Mouse (Mus musculus) layer of hippocampus, postnatal 36 days (tissue): ENCODE measurements around the gene Anln. TPM values are rescaled to one million over a fixed set of nuclear protein-coding genes. Genes with fewer than 3 reads are reported as not detected.

Experiments used
- DNase-seq, 2 experiments: peaks; one replicate each; pipeline ENCODE4 v3.0.0; 2022
- total RNA-seq, 2 experiments: library from RNA; stranded (reverse); gene quantifications; 2 replicates each; pipeline ENCODE4 v1.2.3; 2021

The Anln gene
- total RNA-seq, 2 experiments from 2014 or later, result 20.3 TPM

GRCm38 (mm10) chr9:22402001-22402400 is 13.0 kb upstream of the Anln start:
- DNase-seq, result no peak

DNA sequence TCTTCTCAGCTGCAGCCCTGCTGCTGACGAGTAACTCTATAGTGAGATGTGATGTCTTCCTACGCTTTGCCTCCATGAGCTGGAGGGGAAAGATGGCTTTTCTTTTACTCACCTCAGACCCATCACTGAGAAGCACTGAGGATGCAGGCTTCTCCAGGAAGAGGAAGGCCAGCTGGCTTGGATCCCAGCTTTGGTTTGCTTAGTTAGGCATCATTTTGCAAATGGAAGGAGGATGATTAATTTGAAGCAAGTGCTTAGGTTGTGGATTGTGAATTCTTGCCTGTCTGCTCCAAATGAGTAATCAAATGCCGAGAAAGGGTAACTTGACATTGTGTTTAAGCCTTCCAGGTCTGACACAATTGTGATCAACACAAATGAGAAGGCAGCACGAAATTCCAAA is 10.0 kb upstream of the Anln start:
- DNase-seq, result no peak

DNA sequence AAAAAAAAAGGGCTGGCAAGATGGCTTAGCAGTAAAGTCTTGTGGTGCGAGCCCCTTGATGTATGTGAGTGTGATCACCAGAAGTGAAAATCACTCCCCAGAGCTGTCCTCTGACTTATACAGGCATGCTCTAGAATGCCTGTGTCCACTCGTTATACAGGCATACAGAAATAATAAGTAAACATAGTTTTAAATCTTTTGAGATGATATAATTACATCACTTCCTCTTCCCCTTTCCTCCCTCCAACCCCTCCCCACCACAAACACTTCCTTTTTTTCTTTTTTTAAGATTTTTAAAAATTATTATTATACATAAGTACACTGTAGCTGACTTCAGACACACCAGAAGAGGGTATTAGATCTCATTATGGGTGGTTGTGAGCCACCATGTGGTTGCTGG is 5.7 kb upstream of the Anln start:
- no peak for DNase-seq

GRCm38 (mm10) chr9:22390390-22390789 is 1.4 kb upstream of the Anln start:
- DNase-seq, result no peak

- DNase-seq, result no peak
Observed at GRCm38 (mm10) chr9:22389736-22390245, 803 bp upstream of the Anln start.

DNA sequence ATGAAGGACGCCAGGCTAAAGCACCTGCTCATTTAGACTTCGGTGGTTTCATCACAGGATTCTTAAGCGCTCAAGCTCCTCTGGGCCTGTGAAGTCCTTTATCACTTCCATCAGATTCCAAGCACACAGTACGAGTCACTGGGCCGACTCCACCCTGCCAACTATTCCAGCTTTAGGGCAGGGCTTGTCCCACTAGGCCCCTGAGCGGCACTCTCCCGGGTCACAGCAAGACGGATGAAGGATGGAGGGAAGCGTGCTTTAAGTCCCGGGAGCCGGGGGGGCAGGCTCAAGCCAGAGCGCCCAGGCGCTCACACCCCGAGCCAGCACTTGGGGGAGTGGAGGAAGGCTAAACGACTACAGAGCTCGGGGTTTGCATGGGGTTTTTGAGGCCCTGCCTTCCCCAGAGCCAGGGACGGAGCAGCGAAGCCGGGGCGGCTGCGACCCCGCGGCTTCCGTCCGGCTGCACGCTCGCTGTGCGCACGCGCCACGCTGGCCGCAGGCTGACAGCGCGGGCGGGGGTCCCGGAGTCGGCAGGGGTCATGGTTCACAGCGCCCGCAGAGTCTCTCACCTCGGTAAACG is 497 bp downstream of the Anln start:
- no peak for DNase-seq

GRCm38 (mm10) chr9:22387901-22388300 is 1.1 kb downstream of the Anln start:
- DNase-seq, result no peak

DNA sequence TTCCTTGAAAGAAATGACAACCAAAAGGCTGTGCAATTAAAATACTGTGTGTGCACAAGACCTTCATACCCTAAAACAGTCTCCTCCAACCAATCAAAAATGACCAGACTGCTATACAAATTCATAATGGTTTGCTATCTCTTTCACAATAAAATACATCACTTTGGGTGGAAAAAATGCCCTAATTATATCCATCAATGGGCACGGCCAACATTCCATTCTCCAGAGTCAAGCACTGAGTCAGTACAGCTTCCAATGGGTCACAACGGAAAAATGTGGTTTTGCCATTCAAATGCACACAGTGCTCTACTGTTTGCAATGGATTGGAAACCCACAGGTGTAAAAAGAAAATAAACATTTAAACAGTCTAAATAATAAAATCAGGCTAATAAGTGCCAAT is 3.1 kb downstream of the Anln start:
- DNase-seq, result no peak

DNA sequence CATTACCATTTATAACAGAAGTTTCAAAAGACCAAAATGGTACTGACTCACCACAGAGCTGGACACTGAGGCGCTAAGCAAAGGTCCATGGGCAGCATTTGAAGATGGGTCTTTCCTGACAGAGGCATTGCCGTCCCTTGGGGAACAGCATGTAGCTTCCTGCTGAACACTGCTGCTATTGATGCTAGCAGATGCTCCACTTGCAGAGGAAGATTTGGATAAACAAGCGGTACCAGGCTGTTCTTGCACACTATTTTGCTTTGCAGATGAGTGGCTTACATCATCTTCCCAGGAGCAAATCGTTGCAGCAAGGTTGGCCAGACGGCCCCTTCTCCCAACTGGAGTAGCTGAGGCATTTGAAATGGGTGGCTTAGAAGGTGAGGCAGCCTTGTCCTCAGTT is 12.9 kb downstream of the Anln start:
- peak; percentile 45 to 52 for DNase-seq

DNA sequence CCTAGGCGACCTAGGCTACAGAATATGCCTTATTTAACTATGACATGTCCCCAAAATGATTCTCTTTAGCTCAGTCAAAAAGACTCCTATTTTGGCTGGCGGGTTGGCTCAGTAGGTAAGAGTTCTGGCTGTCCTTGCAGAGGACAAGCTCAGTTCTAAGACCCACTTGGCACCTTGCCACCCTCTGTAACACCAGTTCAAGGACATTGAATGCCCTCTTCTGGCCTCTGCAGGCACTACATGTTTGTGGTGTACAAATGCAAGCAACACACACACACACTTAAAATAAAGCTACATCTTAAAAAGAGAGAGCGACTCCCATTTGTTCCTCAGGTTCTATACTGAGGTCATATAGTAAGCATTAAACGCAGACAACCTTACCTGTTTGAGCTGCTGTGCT is 16.2 kb downstream of the Anln start:
- DNase-seq, result no peak

GRCm38 (mm10) chr9:22368030-22368429 is 21.0 kb downstream of the Anln start:
- DNase-seq, result no peak

- no peak for DNase-seq
Observed at GRCm38 (mm10) chr9:22366621-22367020, 22.4 kb downstream of the Anln start.

GRCm38 (mm10) chr9:22366221-22366620 is 22.8 kb downstream of the Anln start:
- DNase-seq, result no peak

GRCm38 (mm10) chr9:22360916-22361315 is 28.1 kb downstream of the Anln start:
- no peak for DNase-seq

DNA sequence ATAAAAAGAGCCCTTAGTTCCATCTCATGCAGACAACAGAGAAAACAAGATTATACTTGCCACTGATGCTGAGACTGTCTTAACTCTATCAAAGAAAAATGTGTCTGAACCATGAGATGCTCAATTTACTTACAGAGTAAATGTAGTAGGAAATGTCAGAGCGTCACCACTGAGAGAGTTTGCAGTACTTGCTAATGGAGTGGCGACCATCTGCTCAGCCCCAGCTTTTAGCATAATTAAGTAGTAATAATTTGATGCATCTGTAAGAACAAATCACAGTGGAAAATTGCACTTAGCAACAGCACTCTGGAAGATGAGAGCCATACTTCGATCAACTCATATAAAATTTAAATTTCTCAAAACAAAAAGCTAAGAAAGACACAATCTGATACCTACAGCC is 33.1 kb downstream of the Anln start:
- DNase-seq, result no peak

DNA sequence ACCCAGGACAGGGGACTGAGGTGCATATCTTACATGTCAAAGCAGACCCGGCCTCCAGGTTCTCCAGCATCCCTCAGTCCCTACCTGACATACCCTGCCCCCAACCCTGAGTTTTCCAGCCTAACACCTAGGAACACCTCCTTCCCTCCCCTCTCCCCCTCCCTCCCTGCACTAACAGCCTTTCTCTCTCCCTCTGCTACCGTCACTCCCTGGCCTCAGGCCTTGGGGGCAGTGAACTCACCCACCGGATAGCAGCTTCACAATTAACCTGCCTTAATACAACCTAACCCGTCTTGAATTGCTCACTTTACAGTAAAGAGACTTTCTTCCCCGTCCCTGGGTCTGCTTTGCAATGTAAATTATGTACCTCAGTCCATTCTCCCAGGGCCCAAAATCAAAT is 35.1 kb downstream of the Anln start:
- DNase-seq, result no peak

GRCm38 (mm10) chr9:22353465-22353864 is 35.5 kb downstream of the Anln start:
- DNase-seq, result no peak

- DNase-seq, result no peak
Observed at GRCm38 (mm10) chr9:22340331-22340730, 48.7 kb downstream of the Anln start.

- DNase-seq, result no peak
Observed at GRCm38 (mm10) chr9:22337217-22337616, 51.8 kb downstream of the Anln start.

DNA sequence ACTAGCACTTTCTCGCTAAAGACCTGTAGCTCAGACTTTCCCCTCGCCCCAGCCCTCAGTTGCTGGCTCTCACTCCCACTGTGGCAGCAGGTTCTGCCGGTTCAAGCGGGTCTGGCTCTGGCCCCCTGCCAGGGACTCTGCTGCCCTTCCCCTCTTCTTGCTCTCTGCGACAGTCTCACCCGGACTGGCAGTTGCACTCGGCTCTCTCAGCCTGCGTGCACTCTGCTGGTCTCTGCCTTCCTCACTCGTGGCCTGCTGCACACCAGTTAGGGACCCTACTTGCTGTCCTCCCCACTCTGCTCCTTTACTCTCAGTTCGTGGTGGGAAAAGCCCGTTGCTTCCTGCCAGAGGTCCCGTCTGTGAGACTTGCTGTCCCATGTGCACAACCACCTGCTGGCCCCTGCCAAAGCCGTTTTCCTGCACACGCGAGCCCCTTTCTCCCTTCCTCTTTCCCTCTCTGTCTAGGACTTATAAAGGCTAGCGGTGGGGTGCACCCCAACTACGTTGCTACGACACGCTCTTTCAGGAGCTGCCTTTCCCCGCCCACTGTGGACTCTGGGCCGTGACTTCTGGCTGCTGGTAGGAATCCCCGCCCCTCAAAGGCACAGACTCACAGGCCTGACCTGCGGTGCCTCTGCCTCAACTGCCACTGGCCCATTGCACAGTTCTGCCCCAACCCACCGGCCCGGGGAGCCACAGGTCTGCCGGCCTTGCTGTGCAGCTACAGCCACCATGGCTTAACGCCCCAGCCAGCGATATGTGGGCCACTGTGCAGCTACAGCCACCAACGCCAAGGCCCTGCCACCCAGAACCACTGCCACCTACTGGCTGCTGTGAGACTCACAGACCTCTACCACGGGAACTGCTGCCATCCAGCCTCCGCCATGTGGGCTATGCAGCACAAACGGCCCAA is 61.3 kb downstream of the Anln start:
- DNase-seq, result peak; percentile 74 to 77

DNA sequence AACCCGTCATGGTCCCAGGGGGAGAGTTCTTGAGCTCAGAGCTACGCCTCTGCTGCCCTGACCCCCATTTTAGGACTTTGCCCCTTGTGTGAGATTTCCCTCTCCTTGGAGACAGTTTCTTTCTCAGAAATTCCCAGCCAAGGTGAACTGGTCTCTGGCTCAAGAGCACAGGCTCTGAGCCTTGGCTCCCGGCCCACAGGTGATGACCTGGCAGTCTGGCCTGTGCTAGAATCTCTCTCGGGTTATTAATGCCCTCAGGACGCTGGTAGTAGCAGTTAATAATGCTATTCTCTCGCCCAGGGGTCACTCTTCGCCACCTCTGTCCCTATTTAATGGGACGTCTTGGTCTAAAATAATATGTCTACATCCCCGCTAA is 61.9 kb downstream of the Anln start:
- DNase-seq, result no peak

DNA sequence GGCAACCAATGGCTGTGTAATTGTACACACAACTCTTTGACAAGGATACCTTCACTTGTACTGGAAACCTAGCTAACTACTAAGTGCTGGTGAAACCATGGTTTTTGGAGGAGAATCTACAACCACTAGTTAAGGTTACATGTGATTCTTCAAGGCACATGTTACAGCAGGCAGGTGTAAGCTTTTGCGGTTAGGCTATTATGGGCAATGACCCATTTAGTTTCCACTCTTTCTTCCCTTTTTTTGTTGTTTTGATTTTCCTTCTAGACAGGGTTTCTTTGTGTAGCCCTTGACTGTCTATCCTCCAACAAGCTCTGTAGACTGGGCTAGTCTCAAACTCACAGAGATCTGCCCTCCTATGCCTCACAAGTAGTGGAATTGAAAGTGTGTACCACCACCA is 64.4 kb downstream of the Anln start:
- DNase-seq, result no peak

GRCm38 (mm10) chr9:22322381-22323211 is 66.4 kb downstream of the Anln start:
- DNase-seq, result no peak
